Mouse (Mus musculus): ENCODE data around the gene Mrps21.

- TF ChIP-seq POLR2A (IDR thresholded peaks at IDR 0.05; ENCODE audit: extremely low read depth, insufficient read depth, low read length): no peak
- 0 out of 2 replicates have a peak, but pooled peaks have one; percentile 8 for TF ChIP-seq CTCF (IDR thresholded peaks at IDR 0.05; ENCODE audit: extremely low read depth, insufficient read depth, low read length)
These were observed 10.1 kb downstream of the Mrps21 start for GRCm38 (mm10) chr3:95861216-95861615.
